Mouse (Mus musculus): Measurements from ENCODE around the gene Mroh3.

Gene Mroh3

DNA sequence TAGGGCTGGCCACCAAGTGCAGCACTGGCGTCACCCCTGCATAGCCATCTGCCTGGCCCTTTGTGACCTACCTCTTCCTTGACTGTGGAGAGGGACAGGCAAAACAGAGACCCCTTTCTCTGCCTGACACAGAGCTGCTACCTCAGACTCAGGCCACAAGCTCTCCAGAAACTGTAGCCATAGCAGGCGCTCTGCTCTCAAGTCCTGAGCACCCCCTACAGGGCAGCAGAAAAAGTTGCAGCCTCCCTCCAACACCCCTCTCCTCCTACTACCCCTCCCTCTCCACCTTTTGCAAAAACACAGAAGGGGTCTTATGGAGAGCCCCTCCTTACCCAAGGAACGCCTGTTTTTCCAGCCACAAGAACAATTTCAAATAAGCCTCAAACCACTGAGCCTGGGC is at the start of gene Mroh3:
TSS of gene Mroh3 (minus strand) at position 26 of the 400 bp plus-strand sequence.
- no peak for DNase-seq

GRCm38 (mm10) chr1:136260635-136261238 is 48.1 kb upstream of the Mroh3 start, which contains the start of gene Gpr25:
Gene Gpr25, minus strand, starts transcription at chr1:136260873.
- DNase-seq: no peak

DNA sequence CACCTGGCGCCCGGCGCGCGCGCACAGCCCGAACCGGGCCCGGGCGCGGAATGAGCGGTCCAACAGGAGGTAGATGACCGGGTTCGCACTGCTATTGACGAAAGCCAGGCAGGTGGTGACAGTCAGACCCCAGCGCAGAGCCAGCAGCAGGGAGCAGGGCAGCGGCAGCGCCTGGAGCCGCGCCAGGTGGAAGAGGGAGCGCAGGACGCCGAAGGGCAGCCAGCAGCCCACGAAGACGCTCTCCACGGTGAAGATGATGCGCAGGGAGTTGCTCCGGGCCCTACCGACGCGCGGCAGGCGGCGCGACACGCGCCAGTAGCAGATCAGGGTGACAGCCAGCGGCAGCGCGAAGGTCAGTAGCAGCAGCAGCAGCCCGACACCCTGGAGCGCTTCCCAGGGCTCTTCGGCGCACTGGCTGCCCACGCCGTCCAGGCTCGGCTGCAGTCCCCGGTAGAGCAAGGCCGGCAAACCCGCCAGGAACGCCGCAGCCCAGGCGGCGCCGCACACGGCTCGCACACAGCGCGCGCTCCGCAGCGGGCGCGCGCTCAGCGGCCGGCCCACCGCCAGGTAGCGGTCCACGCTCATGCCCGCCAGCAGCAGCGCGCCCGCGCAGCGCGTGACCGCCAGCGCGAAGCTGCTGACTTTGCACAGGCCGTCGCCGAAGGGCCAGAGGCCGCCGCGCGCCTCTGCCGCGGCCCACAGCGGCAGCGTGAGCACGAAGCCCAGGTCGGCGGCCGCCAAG is 47.4 kb upstream of the Mroh3 start:
- peak; percentile 80 for DNase-seq

- DNase-seq: no peak
These were observed 46.9 kb upstream of the Mroh3 start for GRCm38 (mm10) chr1:136259543-136259892.

DNA sequence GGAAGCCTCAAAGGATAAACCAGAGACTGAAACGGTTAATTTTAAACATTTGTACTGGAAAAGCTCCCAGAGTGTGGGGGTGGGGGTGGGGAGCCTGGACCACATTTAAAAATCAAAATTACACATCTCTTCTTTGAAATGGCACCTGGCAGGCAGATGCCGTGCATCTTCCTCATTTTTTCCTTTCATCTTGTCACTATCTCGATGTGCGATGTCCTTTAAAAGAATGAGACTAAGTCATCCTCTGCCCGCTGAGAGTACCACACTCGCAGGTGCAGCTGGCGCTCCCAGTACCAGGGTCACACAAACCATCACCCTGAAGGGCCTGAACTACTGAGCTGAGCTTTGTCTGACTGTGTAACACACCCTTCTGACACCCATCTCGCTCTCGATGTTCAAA is 45.9 kb upstream of the Mroh3 start:
- no peak for DNase-seq

- DNase-seq: no peak
These were observed 43.0 kb upstream of the Mroh3 start for GRCm38 (mm10) chr1:136255657-136256056.

DNA sequence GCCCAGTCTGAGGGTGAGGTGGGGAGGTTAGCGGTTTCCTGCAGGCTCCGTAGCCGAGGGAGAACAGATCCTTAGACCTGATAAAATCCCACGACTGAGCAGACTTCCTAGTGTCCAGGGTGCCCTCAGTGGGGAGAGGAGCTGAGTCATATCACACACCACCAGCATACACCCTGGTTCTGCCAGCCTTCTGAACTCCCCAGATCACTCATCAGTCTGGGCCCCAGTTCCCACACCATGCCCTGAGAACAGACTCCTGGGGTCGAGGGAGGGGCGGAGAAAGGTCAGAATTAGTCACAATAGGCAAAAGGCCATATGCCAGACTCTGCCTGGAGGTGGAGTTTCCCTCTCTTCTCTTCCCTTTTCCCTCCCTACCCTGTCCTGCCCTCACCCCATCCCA is 42.5 kb upstream of the Mroh3 start:
- DNase-seq: no peak

DNA sequence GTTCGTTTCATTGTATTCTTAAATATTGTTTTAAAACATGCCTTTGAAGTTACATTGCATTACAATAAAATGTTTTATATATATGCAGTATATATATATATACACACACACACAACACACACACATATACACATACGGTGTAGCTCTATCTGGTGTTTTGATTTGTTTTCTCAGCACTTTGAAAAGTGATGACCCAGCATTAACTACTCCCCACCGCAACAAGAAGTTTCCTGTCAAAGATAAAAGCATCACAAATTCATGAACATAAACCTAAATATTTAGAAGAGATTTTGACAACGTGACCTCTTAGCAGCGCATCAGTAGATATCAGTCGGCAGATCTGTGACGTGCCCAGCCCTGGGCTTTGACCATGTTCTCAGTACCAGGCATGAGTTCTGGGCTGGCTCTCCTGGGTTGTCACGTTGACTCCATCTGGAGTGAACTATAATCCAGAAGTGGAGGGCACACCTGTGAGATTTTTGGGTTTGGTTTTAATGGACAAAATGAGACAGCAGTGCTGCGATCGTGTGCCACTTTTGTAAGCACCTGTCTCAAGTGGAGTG is 42.0 kb upstream of the Mroh3 start:
- no peak for DNase-seq

- no peak for DNase-seq
These were observed 40.8 kb upstream of the Mroh3 start for GRCm38 (mm10) chr1:136253472-136253871.

GRCm38 (mm10) chr1:136249662-136250061 is 37.0 kb upstream of the Mroh3 start:
- no peak for DNase-seq

DNA sequence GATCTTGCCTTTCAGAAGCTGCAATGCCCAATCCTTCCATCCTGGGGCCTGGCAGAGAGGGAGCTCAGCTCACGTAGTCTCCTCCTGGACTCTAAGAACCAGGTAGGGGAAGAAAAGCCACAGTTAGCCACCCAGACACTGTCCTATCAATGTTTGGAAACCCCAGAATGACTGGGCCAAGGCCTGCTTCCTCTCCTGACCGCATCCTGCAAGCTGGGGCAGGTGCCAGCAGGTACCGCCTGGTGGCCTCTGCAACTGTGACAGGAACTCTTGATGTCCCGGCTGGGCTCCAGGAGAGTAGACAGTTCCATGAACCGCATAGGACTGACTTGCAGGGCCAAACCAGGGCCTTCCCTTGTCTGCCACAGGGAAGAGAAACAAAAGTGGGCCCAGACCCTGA is 34.8 kb upstream of the Mroh3 start:
- no peak for DNase-seq

GRCm38 (mm10) chr1:136244469-136244868 is 31.8 kb upstream of the Mroh3 start:
- no peak for DNase-seq

- DNase-seq: no peak
These were observed 29.2 kb upstream of the Mroh3 start for GRCm38 (mm10) chr1:136241801-136242200.

GRCm38 (mm10) chr1:136238495-136238894 is 25.9 kb upstream of the Mroh3 start:
- no peak for DNase-seq

- DNase-seq: no peak
These were observed 22.0 kb upstream of the Mroh3 start for GRCm38 (mm10) chr1:136234595-136235092.

DNA sequence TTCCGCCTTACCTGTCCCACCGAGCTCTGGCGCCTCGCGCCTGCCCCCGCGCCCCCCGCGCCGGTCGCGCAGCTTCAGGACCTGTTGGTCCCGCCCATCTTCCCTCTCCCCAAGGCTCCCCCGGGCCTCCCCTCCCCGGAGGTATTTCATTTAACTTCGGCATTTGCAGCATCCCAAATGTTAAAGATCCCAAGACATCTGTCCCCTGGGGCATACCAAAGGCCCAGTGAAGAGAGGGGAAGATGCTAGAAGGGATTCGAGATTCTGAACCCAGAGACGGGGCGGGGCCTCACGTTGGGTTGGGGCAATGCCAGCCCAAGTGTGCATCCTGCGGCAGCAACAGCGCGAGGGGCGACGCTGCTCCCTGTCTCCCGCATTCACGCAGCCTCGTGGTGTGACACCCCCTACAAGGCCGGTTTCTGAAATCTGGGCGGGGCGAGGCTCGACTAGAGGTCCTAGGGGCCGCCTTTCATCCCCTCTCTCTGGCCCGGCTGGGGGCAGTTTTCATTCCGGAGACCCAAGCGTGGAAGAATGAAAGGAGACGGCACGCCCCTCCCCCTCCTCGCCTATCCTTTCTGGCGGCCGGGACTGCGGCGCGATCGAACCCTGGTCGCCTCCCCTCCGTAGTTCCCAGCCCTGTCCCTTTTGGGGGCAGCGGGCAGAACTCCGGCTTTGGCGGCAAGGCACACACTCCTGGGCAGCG is 21.4 kb upstream of the Mroh3 start, which contains the start of gene Inava:
TSS of gene Inava (minus strand) at position 373 of the 703 bp plus-strand sequence.
- DNase-seq: peak; percentile 57

GRCm38 (mm10) chr1:136232986-136233790 is 20.6 kb upstream of the Mroh3 start:
- no peak for DNase-seq

DNA sequence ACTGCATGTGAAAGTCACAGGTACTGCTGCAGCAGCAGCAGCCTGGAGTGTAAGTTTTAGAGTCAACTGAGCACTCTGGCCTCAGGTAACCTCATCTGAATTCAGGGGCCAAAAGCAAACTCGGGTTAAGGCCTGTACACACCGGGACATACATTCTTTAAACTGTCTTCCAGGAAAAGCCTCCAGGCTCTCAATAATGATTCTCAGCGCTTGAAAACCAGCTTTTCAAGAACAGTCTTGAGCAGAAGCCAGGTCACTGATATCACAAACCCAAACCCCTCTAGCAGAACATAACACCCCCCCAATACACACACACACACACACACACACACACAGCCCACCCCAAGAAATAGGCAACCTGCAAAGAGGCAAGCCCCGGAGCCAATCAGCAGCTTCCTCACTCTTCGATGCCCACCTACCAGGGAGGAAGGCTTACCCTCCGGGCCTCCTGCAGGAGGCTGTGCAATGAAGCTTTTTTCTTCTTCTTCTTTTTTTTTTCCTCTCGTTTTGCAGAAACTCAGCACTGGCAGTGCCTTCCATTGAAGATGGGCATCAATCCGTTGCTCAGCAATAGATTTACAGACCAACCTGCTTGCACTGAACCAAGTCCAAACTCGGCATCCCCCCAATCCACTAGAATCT is 19.8 kb upstream of the Mroh3 start:
- no peak for DNase-seq

GRCm38 (mm10) chr1:136231596-136231995 is 19.0 kb upstream of the Mroh3 start:
- no peak for DNase-seq

DNA sequence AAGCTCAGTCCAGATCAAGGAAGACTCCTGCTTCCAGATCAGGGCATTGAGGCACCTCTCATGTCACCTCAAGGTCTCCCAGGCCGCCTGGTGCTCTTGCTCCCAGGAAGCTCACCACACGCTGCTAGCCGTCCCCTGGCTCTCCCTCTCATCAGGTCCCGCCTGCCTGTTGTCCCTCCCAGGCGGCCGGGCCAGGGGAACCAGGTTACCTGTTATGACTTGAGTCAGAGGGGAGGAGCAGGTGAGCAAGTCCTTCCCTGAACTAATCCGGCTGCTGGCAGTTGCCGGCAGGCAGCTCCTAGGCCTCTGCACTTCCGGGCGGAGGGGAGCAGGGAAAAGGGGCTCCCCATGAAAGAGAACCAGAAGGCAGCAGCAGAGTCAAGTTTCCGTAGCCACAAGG is 17.6 kb upstream of the Mroh3 start:
- peak; percentile 74 for DNase-seq

GRCm38 (mm10) chr1:136229040-136229373 is 16.4 kb upstream of the Mroh3 start:
- peak; percentile 70 for DNase-seq

All from kidney, postnatal 14 days (tissue).